Mouse (Mus musculus) embryonic facial prominence, embryonic 11.5 days (tissue): ENCODE results near the gene Rdm1. TPM values are rescaled to one million over a fixed set of nuclear protein-coding genes. Genes with fewer than 3 reads are reported as not detected.
"Not testable (repeated sequence)": the region's sequence is repeated elsewhere in the genome, so short reads cannot be mapped to it uniquely, and the experiment has no call there.

ENCODE experiments used
- ATAC-seq: fragments of 200-750 bp; cut with Nextera tagmentation; replicated peaks from 2 replicates; pipeline ENCODE4 v1.8.0; 2017; ENCODE audit warnings: low read depth; ENCODE audit not compliant: insufficient number of reproducible peaks, low FRiP score, low TSS enrichment
- DNase-seq: peaks from one replicate; pipeline ENCODE4 v3.0.0-alpha.2; 2015; ENCODE audit warnings: low spot score
- H3K27ac ChIP-seq: fragments of 300-500 bp; sonication (generic); replicated peaks from 2 replicates; pipeline ENCODE4 v1.5.1; 2014; ENCODE audit warnings: mild to moderate bottlenecking, low read depth, low read length, control low read depth
- H3K27me3 ChIP-seq: fragments of 300-500 bp; sonication (generic); 2 replicates; pipeline ENCODE4 v1.6.1; 2014; ENCODE audit warnings: mild to moderate bottlenecking, low read length, moderate library complexity, mixed read lengths; ENCODE audit not compliant: control insufficient read depth, insufficient read depth
- H3K36me3 ChIP-seq: fragments of 300-500 bp; sonication (generic); replicated peaks from 2 replicates; pipeline ENCODE4 v1.6.1; 2014; ENCODE audit warnings: low read depth, mild to moderate bottlenecking, low read length, moderate library complexity, mixed read lengths; ENCODE audit not compliant: control insufficient read depth, insufficient read depth
- H3K4me1 ChIP-seq: fragments of 300-500 bp; sonication (generic); 2 replicates; pipeline ENCODE4 v1.6.1; 2014; ENCODE audit warnings: low read length, mixed read lengths; ENCODE audit not compliant: control insufficient read depth, insufficient read depth
- H3K4me2 ChIP-seq: fragments of 300-500 bp; sonication (generic); 2 replicates; pipeline ENCODE4 v1.6.1; 2014; ENCODE audit warnings: low read depth, mild to moderate bottlenecking, control low read depth, low read length, moderate library complexity
- H3K4me3 ChIP-seq: fragments of 300-500 bp; sonication (generic); 2 replicates; pipeline ENCODE4 v1.5.1; 2014; ENCODE audit warnings: low read depth, low read length, control low read depth
- H3K9ac ChIP-seq: fragments of 300-500 bp; sonication (generic); replicated peaks from 2 replicates; pipeline ENCODE4 v1.6.1; 2014; ENCODE audit warnings: mild to moderate bottlenecking, control low read depth, low read length
- H3K9me3 ChIP-seq: fragments of 300-500 bp; sonication (generic); replicated peaks from 2 replicates; pipeline ENCODE4 v1.6.1; 2016; ENCODE audit warnings: mild to moderate bottlenecking, low read length, inconsistent platforms, mixed read lengths; ENCODE audit not compliant: control insufficient read depth
- WGBS: fragments of 180-500 bp; shearing (Covaris S2); extraction: QIAGEN DNeasy Blood & Tissue Kit; methylation state at CpG from one replicate; pipeline ENCODE4 v1.1.7; 2014; 5-methylcytosine and 5-hydroxymethylcytosine counted together
- polyA plus RNA-seq: library from polyadenylated mRNA; unstranded; fragments of >200 nt; fragmentation: Nextera tagmentation; extraction: Ambion mirVana; gene quantifications from 2 replicates; pipeline ENCODE4 v1.2.1, GENCODE M21; 2014

Rdm1 gene
- 37.3 and 43.0 TPM in 2 replicates for polyA plus RNA-seq

- H3K4me3 ChIP-seq, result peak within 1 kb of the TSS; percentile 31
- H3K9ac ChIP-seq, result peak within 1 kb of the TSS; percentile 67
- no peaks in the 10 kb centered on the region for H3K9me3 ChIP-seq
- no peaks in the 10 kb centered on the region for H3K4me1 ChIP-seq
- H3K36me3 ChIP-seq, result no peaks in the 10 kb centered on the region
- H3K27ac ChIP-seq, result peak within 1 kb of the TSS; percentile 96
- WGBS, result under 1% methylated on average over 32 of the region's 34 CpGs
- ATAC-seq (peak; percentile 93), DNase-seq (peak; percentile 93)
- peak within 1 kb of the TSS; percentile 50 for H3K4me2 ChIP-seq
- no peaks in the 10 kb centered on the region for H3K27me3 ChIP-seq
Measured at GRCm38 (mm10) chr11:101626995-101627856, at the start of gene Rdm1. Rdm1 (plus strand) TSS chr11:101627195.

- H3K27me3 ChIP-seq, result no peaks in the 10 kb centered on the region
- H3K4me1 ChIP-seq, result no peaks in the 10 kb centered on the region
- H3K27ac ChIP-seq, result no peak overlapping the region
- H3K4me2 ChIP-seq, result no peak overlapping the region
- WGBS, result 70% methylated on average over 6 of the region's 6 CpGs
- DNase-seq (no peak), ATAC-seq (no peak)
- H3K9me3 ChIP-seq, result no peaks in the 10 kb centered on the region
- no peak overlapping the region for H3K4me3 ChIP-seq
- H3K9ac ChIP-seq, result no peak overlapping the region
- H3K36me3 ChIP-seq, result peaks cover 4% of the 10 kb centered on the region
Measured at GRCm38 (mm10) chr11:101581081-101581764, 45.8 kb upstream of the Rdm1 start.

DNA sequence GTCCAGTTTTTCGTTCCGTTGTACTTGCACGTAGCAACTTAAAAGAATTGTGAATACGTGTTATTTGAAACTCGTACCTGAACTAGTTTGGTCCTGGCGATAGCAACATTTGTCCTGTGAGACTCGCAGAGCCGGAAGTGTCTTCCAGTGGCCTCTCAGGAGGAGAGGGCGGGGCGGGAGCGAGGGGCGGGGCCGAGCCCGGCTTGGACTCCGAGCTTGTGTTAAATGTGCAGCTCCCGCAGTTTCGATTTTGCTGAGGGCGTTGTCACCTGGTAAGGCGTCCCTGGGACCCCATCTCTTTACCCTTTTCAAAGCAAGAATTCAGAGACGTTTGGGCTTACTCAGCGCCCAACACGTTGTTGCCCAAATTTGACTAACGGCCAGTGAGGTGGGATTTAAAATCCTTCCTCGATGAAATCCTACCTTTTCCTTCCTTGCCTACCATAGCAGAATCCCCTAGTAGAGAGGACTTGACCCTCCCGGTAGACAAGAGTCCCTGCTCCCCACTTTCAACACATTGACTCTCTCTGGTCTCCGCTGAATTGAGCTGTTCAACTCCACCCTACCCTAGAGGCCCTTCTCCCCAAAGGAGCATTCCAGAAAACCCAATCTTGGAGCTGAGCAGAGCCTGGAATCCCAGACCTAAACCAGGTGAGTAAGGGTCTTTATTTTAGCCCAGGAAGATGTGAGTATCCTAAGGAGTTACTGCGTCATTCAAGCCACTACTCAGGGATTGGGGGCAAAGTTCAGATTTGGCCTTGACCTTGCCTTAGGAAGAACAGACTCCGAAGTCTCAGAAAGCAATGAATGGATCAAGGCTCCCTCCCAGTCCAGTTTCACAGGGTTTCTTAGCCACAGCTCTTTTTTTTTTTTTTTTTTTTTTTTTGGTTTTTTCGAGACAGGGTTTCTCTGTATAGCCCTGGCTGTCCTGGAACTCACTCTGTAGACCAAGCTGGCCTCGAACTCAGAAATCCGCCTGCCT is 44.6 kb upstream of the Rdm1 start, which contains the start of gene Tmem106a:
Gene Tmem106a, plus strand, starts transcription at position 189 of the 982 bp plus-strand sequence.
- ATAC-seq (0 out of 2 replicates have a peak, but pooled peaks have one; percentile 59), DNase-seq (peak; percentile 80)
- H3K27ac ChIP-seq, result no peak within 1 kb of the TSS
- H3K4me1 ChIP-seq, result no peaks in the 10 kb centered on the region
- peak within 1 kb of the TSS; percentile 37; the same call in 1 of the 2 replicates for H3K9ac ChIP-seq
- H3K36me3 ChIP-seq, result peaks cover 3% of the 10 kb centered on the region
- 15% methylated on average over 29 of the region's 31 CpGs for WGBS
- peak within 1 kb of the TSS; percentile 25 for H3K4me2 ChIP-seq
- no peaks in the 10 kb centered on the region for H3K9me3 ChIP-seq
- H3K4me3 ChIP-seq, result peak within 1 kb of the TSS; percentile 24
- no peaks in the 10 kb centered on the region for H3K27me3 ChIP-seq

DNA sequence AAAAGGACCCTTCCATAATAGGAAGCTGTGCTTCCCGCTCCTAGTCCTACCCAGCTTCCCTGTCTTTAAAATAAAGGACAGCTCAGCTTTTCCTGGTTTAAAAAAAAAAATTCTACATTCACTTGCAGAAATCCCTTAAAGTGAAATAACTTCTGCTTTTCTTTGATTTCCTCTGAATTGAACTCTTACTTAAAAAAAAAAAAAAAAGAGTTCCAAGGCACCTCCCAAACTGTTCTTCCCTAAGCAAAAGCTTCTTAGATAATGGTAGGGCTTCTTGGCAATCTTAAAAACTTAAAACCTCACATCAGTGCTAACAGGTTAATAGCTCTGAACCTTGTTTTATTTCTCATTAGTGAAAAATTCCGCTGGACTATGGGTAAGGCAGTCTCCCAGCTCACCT is 43.8 kb upstream of the Rdm1 start:
- no peaks in the 10 kb centered on the region for H3K27me3 ChIP-seq
- 89% methylated on average over 2 of the region's 2 CpGs for WGBS
- DNase-seq (no peak), ATAC-seq (no peak)
- no peaks in the 10 kb centered on the region for H3K4me1 ChIP-seq
- no peaks in the 10 kb centered on the region for H3K9me3 ChIP-seq
- H3K27ac ChIP-seq, result no peak overlapping the region
- H3K36me3 ChIP-seq, result peaks cover 3% of the 10 kb centered on the region
- no peak overlapping the region for H3K9ac ChIP-seq
- no peak overlapping the region for H3K4me2 ChIP-seq
- H3K4me3 ChIP-seq, result no peak overlapping the region

GRCm38 (mm10) chr11:101585031-101585430 is 42.0 kb upstream of the Rdm1 start:
- H3K4me1 ChIP-seq, H3K27ac ChIP-seq, ATAC-seq, H3K36me3 ChIP-seq, H3K27me3 ChIP-seq, DNase-seq, H3K4me2 ChIP-seq, H3K9me3 ChIP-seq, H3K9ac ChIP-seq, H3K4me3 ChIP-seq: not testable (repeated sequence)
- whole genome bisulfite sequencing, result 97% methylated on average over 1 of the region's 1 CpGs

DNA sequence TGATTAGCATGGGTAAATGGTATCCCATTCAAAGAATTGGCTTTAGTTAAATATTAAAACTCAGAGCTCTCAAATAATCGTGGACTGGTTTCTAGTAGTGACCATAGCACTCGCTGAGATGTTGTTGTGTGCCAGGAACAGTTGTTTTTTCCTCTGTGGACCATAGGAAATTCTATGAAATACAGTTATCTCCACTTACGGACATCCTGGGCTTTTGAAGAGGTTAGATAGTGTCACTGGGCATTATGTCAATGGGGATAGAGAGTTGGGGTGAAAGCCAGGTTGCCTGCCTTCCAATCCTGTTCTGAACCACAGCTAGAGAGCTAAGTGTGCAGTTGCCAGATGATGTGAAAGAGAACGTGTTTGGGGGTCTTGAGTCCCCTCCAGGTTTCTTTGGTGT is 41.2 kb upstream of the Rdm1 start:
- no peaks in the 10 kb centered on the region for H3K9me3 ChIP-seq
- no peak overlapping the region for H3K4me3 ChIP-seq
- 79% methylated on average over 4 of the region's 4 CpGs for WGBS
- no peak overlapping the region for H3K4me2 ChIP-seq
- no peak overlapping the region for H3K27ac ChIP-seq
- ATAC-seq (no peak), DNase-seq (no peak)
- H3K27me3 ChIP-seq, result no peaks in the 10 kb centered on the region
- H3K36me3 ChIP-seq, result no peaks in the 10 kb centered on the region
- no peaks in the 10 kb centered on the region for H3K4me1 ChIP-seq
- H3K9ac ChIP-seq, result no peak overlapping the region

DNA sequence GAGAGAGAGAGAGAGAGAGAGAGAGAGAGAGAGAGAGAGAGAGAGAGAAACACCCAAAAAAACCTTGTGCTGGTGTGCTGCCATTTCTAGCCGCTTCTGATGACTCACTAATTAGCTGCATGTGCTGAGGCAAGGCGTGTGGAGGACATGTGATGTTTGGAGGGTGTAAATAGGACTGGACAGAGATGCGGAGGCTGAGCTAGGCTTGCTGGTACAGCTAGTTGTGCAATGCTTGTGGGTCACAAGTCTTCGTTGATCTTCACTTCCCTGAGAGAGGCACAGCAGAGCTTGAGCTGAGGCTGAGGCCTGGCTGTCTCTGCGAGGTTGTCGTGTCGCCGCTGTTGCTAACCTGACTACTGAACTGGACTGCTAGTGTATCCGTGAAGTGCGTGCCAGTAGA is 39.3 kb upstream of the Rdm1 start:
- no peak overlapping the region for H3K4me3 ChIP-seq
- 87% methylated on average over 10 of the region's 10 CpGs for WGBS
- no peak overlapping the region for H3K9ac ChIP-seq
- H3K4me1 ChIP-seq, result no peaks in the 10 kb centered on the region
- ATAC-seq (no peak), DNase-seq (no peak)
- H3K36me3 ChIP-seq, result no peaks in the 10 kb centered on the region
- no peaks in the 10 kb centered on the region for H3K9me3 ChIP-seq
- H3K27ac ChIP-seq, result no peak overlapping the region
- no peaks in the 10 kb centered on the region for H3K27me3 ChIP-seq
- H3K4me2 ChIP-seq, result no peak overlapping the region
